Mouse (Mus musculus) cerebellum, postnatal 36 days (tissue): Measurements from ENCODE around the gene Lhfpl5.

Experiments
- DNase-seq, 2 experiments: peaks; one replicate each; pipeline ENCODE4 v3.0.0; 2021 to 2022; ENCODE audit warnings: mixed read lengths in 2 of 2

The Lhfpl5 gene

GRCm38 (mm10) chr17:28628248-28629124 lies 53.0 kb downstream of the Lhfpl5 start:
- no peak for DNase-seq

GRCm38 (mm10) chr17:28629125-28629524 lies 53.7 kb downstream of the Lhfpl5 start:
- no peak for DNase-seq
